Mouse (Mus musculus): ENCODE measurements around the gene Os9. TPM values are rescaled to one million over a fixed set of nuclear protein-coding genes. Genes with fewer than 3 reads are reported as not detected.
"Not testable (repeated sequence)": the region's sequence is repeated elsewhere in the genome, so short reads cannot be mapped to it uniquely, and the experiment has no call there.

Gene Os9
- polyA plus RNA-seq, 1 experiment from 2014 or later, result 110 TPM

DNA sequence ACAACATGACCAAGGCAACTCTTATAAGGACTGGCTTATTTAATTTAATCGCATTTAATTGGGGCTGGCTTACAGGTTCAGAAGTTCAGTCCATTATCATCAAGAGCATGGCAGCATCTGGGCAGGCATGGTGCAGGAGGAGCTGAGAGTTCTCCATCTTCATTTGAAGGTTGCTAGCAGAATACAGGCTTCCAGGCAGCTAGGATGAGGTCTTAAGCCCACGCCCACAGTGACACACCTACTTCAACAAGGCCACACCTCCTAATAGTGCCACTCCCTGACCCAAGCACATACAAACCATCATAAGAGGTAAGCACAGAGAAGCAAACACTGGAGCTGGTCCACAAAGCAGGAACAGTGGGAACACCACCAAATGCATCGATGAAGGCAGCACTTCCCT lies 30.3 kb upstream of the Os9 start:
- not testable (repeated sequence) for ATAC-seq (ENCODE audit: low FRiP score, low TSS enrichment); H3K9me3 ChIP-seq (ENCODE audit: low read length); H3K27me3 ChIP-seq (ENCODE audit: insufficient read depth, low read length); H3K4me2 ChIP-seq (replicated peaks; ENCODE audit: low read depth, low read length); H3K4me3 ChIP-seq (ENCODE audit: low read length); H3K27ac ChIP-seq (ENCODE audit: low read length); H3K36me3 ChIP-seq (ENCODE audit: insufficient read depth, low read length); H3K9ac ChIP-seq (replicated peaks; ENCODE audit: low read length); H3K4me1 ChIP-seq (ENCODE audit: insufficient read depth, low read length)
- WGBS, result 84% methylated on average over 3 of the region's 3 CpGs

GRCm38 (mm10) chr10:127150471-127150872 lies 29.5 kb upstream of the Os9 start:
- 56% methylated on average over 4 of the region's 4 CpGs for WGBS
- peak overlapping the region; percentile 31 for H3K27ac ChIP-seq (ENCODE audit: low read length)
- no peak overlapping the region for H3K9ac ChIP-seq (replicated peaks; ENCODE audit: low read length)
- no peaks in the 10 kb centered on the region for H3K36me3 ChIP-seq (ENCODE audit: insufficient read depth, low read length)
- H3K9me3 ChIP-seq (ENCODE audit: low read length), result 0 out of 2 replicates have a peak, but pooled peaks cover 3% of the 10 kb centered on the region
- ATAC-seq (ENCODE audit: low FRiP score, low TSS enrichment), result peak; percentile 53; the same call in 1 of the 2 replicates
- no peak overlapping the region for H3K4me3 ChIP-seq (ENCODE audit: low read length)
- H3K27me3 ChIP-seq (ENCODE audit: insufficient read depth, low read length), result no peaks in the 10 kb centered on the region
- 0 out of 2 replicates have a peak, but pooled peaks cover 4% of the 10 kb centered on the region for H3K4me1 ChIP-seq (ENCODE audit: insufficient read depth, low read length)
- H3K4me2 ChIP-seq (replicated peaks; ENCODE audit: low read depth, low read length), result no peak overlapping the region

DNA sequence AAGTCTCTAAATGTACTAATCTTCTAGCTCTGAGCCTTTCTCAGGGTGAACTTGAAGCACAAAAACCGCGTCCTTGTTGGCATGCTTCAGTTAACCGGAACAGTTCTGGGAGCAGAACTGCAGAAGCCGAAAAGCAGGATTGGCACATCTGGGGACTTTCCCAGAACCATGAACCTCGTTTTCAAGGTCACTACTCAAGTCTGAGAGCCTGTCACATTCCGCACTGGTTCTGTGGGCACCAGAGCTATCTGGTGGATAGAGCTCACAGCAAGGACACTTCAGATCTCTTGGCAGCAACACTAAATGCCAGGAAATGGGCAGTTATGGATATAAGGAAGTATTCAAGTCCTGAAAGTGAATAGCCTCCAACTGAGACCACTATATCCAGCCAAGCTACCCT lies 26.2 kb upstream of the Os9 start:
- H3K27me3 ChIP-seq (ENCODE audit: insufficient read depth, low read length), result no peaks in the 10 kb centered on the region
- H3K4me3 ChIP-seq (ENCODE audit: low read length), result no peak overlapping the region
- no peak overlapping the region for H3K9ac ChIP-seq (replicated peaks; ENCODE audit: low read length)
- peak overlapping the region; percentile 60 for H3K27ac ChIP-seq (ENCODE audit: low read length)
- no peaks in the 10 kb centered on the region for H3K36me3 ChIP-seq (ENCODE audit: insufficient read depth, low read length)
- H3K9me3 ChIP-seq (ENCODE audit: low read length), result no peaks in the 10 kb centered on the region
- ATAC-seq (ENCODE audit: low FRiP score, low TSS enrichment), result no peak
- H3K4me1 ChIP-seq (ENCODE audit: insufficient read depth, low read length), result no peaks in the 10 kb centered on the region
- 57% methylated on average over 6 of the region's 6 CpGs for WGBS
- no peak overlapping the region for H3K4me2 ChIP-seq (replicated peaks; ENCODE audit: low read depth, low read length)

- H3K4me3 ChIP-seq (ENCODE audit: low read length), result no peak overlapping the region
- ATAC-seq (ENCODE audit: low FRiP score, low TSS enrichment), result no peak
- no peaks in the 10 kb centered on the region for H3K9me3 ChIP-seq (ENCODE audit: low read length)
- no peaks in the 10 kb centered on the region for H3K36me3 ChIP-seq (ENCODE audit: insufficient read depth, low read length)
- H3K9ac ChIP-seq (replicated peaks; ENCODE audit: low read length), result no peak overlapping the region
- H3K27me3 ChIP-seq (ENCODE audit: insufficient read depth, low read length), result no peaks in the 10 kb centered on the region
- H3K27ac ChIP-seq (ENCODE audit: low read length), result no peak overlapping the region
- H3K4me1 ChIP-seq (ENCODE audit: insufficient read depth, low read length), result no peaks in the 10 kb centered on the region
- WGBS, result 80% methylated on average over 5 of the region's 5 CpGs
- no peak overlapping the region for H3K4me2 ChIP-seq (replicated peaks; ENCODE audit: low read depth, low read length)
Measured at GRCm38 (mm10) chr10:127145303-127145702, 24.4 kb upstream of the Os9 start.

- H3K9ac ChIP-seq (replicated peaks; ENCODE audit: low read length), result no peak overlapping the region
- ATAC-seq (ENCODE audit: low FRiP score, low TSS enrichment), result no peak
- H3K9me3 ChIP-seq (ENCODE audit: low read length), result no peaks in the 10 kb centered on the region; the same call in 1 of the 2 replicates
- no peak overlapping the region for H3K4me2 ChIP-seq (replicated peaks; ENCODE audit: low read depth, low read length)
- no peak overlapping the region for H3K4me3 ChIP-seq (ENCODE audit: low read length)
- WGBS, result 91% methylated on average over 7 of the region's 7 CpGs
- H3K27ac ChIP-seq (ENCODE audit: low read length), result no peak overlapping the region
- no peaks in the 10 kb centered on the region for H3K36me3 ChIP-seq (ENCODE audit: insufficient read depth, low read length)
- no peaks in the 10 kb centered on the region for H3K4me1 ChIP-seq (ENCODE audit: insufficient read depth, low read length)
- no peaks in the 10 kb centered on the region for H3K27me3 ChIP-seq (ENCODE audit: insufficient read depth, low read length)
Measured at GRCm38 (mm10) chr10:127144536-127144935, 23.6 kb upstream of the Os9 start.

GRCm38 (mm10) chr10:127143228-127143627 lies 22.3 kb upstream of the Os9 start:
- Histone ChIP-seq H3K4me1 (ENCODE audit: insufficient read depth, low read length) (no peaks in the 10 kb centered on the region), H3K9ac (replicated peaks; ENCODE audit: low read length) (no peak overlapping the region), H3K27ac (ENCODE audit: low read length) (no peak overlapping the region), H3K36me3 (ENCODE audit: insufficient read depth, low read length) (no peaks in the 10 kb centered on the region), H3K4me3 (ENCODE audit: low read length) (no peak overlapping the region), H3K9me3 (ENCODE audit: low read length) (no peaks in the 10 kb centered on the region; the same call in 1 of the 2 replicates), H3K27me3 (ENCODE audit: insufficient read depth, low read length) (no peaks in the 10 kb centered on the region), H3K4me2 (replicated peaks; ENCODE audit: low read depth, low read length) (no peak overlapping the region)
- no peak for ATAC-seq (ENCODE audit: low FRiP score, low TSS enrichment)
- whole genome bisulfite sequencing, result 87% methylated on average over 8 of the region's 8 CpGs

DNA sequence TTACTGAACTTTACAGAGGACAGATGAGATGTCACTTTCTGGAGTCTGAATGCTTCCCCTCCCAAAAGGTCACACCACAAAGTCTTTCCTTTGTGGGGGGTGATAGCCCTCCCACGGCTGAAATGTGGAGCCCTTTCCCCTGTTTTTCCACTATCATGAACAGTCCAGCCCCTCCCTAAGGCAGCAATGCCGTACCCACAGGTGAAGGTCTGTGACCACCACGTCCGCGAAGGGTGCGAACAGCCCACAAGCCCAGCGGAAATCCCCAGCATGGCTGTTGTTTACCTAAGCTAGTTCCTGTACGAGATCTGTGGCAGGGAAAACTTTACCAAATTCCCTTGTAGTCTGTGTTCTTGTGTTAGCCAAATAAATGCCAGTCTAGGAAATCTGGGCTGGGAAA lies 20.6 kb upstream of the Os9 start:
- Histone ChIP-seq H3K4me2 (replicated peaks; ENCODE audit: low read depth, low read length) (no peak overlapping the region), H3K27ac (ENCODE audit: low read length) (no peak overlapping the region), H3K9ac (replicated peaks; ENCODE audit: low read length) (no peak overlapping the region), H3K9me3 (ENCODE audit: low read length) (no peaks in the 10 kb centered on the region; the same call in 1 of the 2 replicates), H3K4me1 (ENCODE audit: insufficient read depth, low read length) (no peaks in the 10 kb centered on the region), H3K27me3 (ENCODE audit: insufficient read depth, low read length) (no peaks in the 10 kb centered on the region), H3K36me3 (ENCODE audit: insufficient read depth, low read length) (no peaks in the 10 kb centered on the region), H3K4me3 (ENCODE audit: low read length) (no peak overlapping the region)
- ATAC-seq (ENCODE audit: low FRiP score, low TSS enrichment), result no peak
- WGBS, result 55% methylated on average over 8 of the region's 8 CpGs

DNA sequence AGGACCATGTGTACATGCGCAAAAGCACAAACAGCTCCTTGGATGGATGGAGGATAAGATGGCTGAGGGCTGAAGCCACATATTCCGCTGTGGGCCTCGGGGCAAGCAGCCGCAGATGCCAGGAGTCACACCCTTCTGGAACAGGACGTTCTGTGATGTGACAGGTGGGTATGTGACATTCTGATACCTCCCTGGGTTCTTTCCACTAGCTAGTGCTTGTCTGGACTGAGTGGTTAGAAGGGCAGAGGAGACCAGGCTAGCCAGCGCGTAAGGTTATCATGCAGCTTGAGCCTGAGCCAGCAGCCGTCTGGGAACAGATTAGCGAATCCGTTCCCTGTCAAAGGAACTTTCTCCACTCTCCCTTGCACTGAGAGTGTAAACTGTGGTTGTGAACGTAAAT lies 20.0 kb upstream of the Os9 start:
- Histone ChIP-seq H3K27ac (ENCODE audit: low read length) (no peak overlapping the region), H3K9ac (replicated peaks; ENCODE audit: low read length) (no peak overlapping the region), H3K4me3 (ENCODE audit: low read length) (no peak overlapping the region), H3K36me3 (ENCODE audit: insufficient read depth, low read length) (no peaks in the 10 kb centered on the region), H3K27me3 (ENCODE audit: insufficient read depth, low read length) (no peaks in the 10 kb centered on the region), H3K9me3 (ENCODE audit: low read length) (no peaks in the 10 kb centered on the region; the same call in 1 of the 2 replicates), H3K4me1 (ENCODE audit: insufficient read depth, low read length) (no peaks in the 10 kb centered on the region), H3K4me2 (replicated peaks; ENCODE audit: low read depth, low read length) (no peak overlapping the region)
- 74% methylated on average over 11 of the region's 11 CpGs for WGBS
- ATAC-seq (ENCODE audit: low FRiP score, low TSS enrichment), result no peak

- no peaks in the 10 kb centered on the region for H3K27me3 ChIP-seq (ENCODE audit: insufficient read depth, low read length)
- no peak overlapping the region for H3K4me2 ChIP-seq (replicated peaks; ENCODE audit: low read depth, low read length)
- H3K36me3 ChIP-seq (ENCODE audit: insufficient read depth, low read length), result no peaks in the 10 kb centered on the region
- H3K4me3 ChIP-seq (ENCODE audit: low read length), result no peak overlapping the region
- no peaks in the 10 kb centered on the region; the same call in 1 of the 2 replicates for H3K9me3 ChIP-seq (ENCODE audit: low read length)
- 79% methylated on average over 18 of the region's 18 CpGs for WGBS
- no peak overlapping the region for H3K27ac ChIP-seq (ENCODE audit: low read length)
- no peak for ATAC-seq (ENCODE audit: low FRiP score, low TSS enrichment)
- H3K9ac ChIP-seq (replicated peaks; ENCODE audit: low read length), result no peak overlapping the region
- H3K4me1 ChIP-seq (ENCODE audit: insufficient read depth, low read length), result no peaks in the 10 kb centered on the region
Measured at GRCm38 (mm10) chr10:127138328-127139141, 17.6 kb upstream of the Os9 start.

DNA sequence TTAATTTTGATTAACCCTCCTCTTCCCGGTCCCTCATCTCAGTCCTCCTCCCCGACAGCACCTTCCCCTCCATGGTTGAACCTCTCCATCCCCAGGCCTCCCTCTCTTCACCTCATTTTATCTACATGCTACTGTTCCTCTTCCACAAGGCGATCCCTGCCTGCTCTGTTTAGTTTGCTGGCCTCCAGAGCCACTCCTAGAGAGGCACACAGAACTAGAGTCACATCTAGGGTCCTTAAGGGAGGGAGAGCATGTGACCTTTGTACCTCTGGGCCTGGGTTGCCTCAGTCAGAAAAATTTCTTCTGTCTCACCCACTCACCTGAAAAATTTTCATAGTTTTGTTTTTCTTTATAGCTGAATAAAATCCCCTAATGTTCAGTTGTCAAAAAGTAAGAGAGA lies 17.0 kb upstream of the Os9 start:
- Histone ChIP-seq H3K9ac (replicated peaks; ENCODE audit: low read length) (no peak overlapping the region), H3K27me3 (ENCODE audit: insufficient read depth, low read length) (no peaks in the 10 kb centered on the region), H3K4me1 (ENCODE audit: insufficient read depth, low read length) (no peaks in the 10 kb centered on the region), H3K36me3 (ENCODE audit: insufficient read depth, low read length) (no peaks in the 10 kb centered on the region), H3K27ac (ENCODE audit: low read length) (no peak overlapping the region), H3K9me3 (ENCODE audit: low read length) (no peaks in the 10 kb centered on the region; the same call in 1 of the 2 replicates), H3K4me3 (ENCODE audit: low read length) (no peak overlapping the region), H3K4me2 (replicated peaks; ENCODE audit: low read depth, low read length) (no peak overlapping the region)
- no peak for ATAC-seq (ENCODE audit: low FRiP score, low TSS enrichment)
- 83% methylated on average over 3 of the region's 3 CpGs for WGBS

Data from kidney, embryonic 16.5 days (tissue).